Mouse (Mus musculus) liver, embryonic 14.5 days (tissue): ENCODE measurements at regions not wholly inside any gene's neighbourhood (a gene's known extent, or its start where the extent isn't known, plus 50 kb on each side); places are given as distances from the start of the nearest gene placed in this dataset.

ENCODE experiments used
- ATAC-seq: fragments of 200-750 bp; cut with Nextera tagmentation; 2 replicates; pipeline ENCODE4 v1.8.0; 2017; ENCODE audit warnings: moderate number of reproducible peaks, mild to moderate bottlenecking, moderate library complexity; ENCODE audit not compliant: insufficient read depth
- DNase-seq, 3 experiments: peaks; one replicate each; pipeline ENCODE4 v3.0.0-alpha.2; 2012 to 2013; ENCODE audit warnings: low read depth in 3 of 3, low spot score in 3 of 3
- H3K27ac ChIP-seq: fragments of 300-500 bp; sonication (generic); 2 replicates; pipeline ENCODE4 v1.5.1; 2014; ENCODE audit warnings: moderate library complexity, mild to moderate bottlenecking, control low read depth, inconsistent platforms
- H3K27me3 ChIP-seq: fragments of 300-500 bp; sonication (generic); 2 replicates; pipeline ENCODE4 v1.6.1; 2014; ENCODE audit warnings: mild to moderate bottlenecking, low read length, moderate library complexity; ENCODE audit not compliant: control insufficient read depth, insufficient read depth
- H3K36me3 ChIP-seq: fragments of 300-500 bp; sonication (generic); replicated peaks from 2 replicates; pipeline ENCODE4 v1.6.1; 2014; ENCODE audit warnings: low read depth; ENCODE audit not compliant: control insufficient read depth, insufficient read depth
- H3K4me1 ChIP-seq, 2 experiments: fragments of 200-500 bp in 1 of 2; fragments of 300-500 bp in 1 of 2; sonication (generic) in 1 of 2; replicated peaks; 2 replicates each; pipeline ENCODE4 v1.6.1; 2012 to 2014; ENCODE audit warnings: antibody characterized with exemption in 1 of 2, inconsistent platforms in 1 of 2, low read length in 1 of 2; ENCODE audit not compliant: control insufficient read depth in 2 of 2, insufficient read depth in 2 of 2
- H3K4me2 ChIP-seq: fragments of 300-500 bp; sonication (generic); 2 replicates; pipeline ENCODE4 v1.6.1; 2014; ENCODE audit warnings: low read depth, mild to moderate bottlenecking, control low read depth, moderate library complexity
- H3K4me3 ChIP-seq, 2 experiments: fragments of 200-500 bp in 1 of 2; fragments of 300-500 bp in 1 of 2; sonication (generic) in 1 of 2; 2 replicates each; pipeline ENCODE4 v1.5.1; 2012 to 2014; ENCODE audit warnings: low read depth in 2 of 2, low read length in 2 of 2, mild to moderate bottlenecking in 2 of 2, control low read depth in 1 of 2, inconsistent platforms in 1 of 2, moderate library complexity in 1 of 2; ENCODE audit not compliant: insufficient read depth in 1 of 2
- H3K9ac ChIP-seq: fragments of 300-500 bp; sonication (generic); replicated peaks from 2 replicates; pipeline ENCODE4 v1.6.1; 2014; ENCODE audit warnings: mild to moderate bottlenecking, control low read depth, moderate library complexity
- H3K9me3 ChIP-seq: fragments of 300-500 bp; sonication (generic); 2 replicates; pipeline ENCODE4 v1.6.1; 2016; ENCODE audit warnings: low read length, mixed read lengths; ENCODE audit not compliant: control insufficient read depth
- CTCF ChIP-seq: IDR thresholded peaks from 2 replicates; pipeline ENCODE4 v1.5.1; 2016; ENCODE audit warnings: antibody characterized with exemption, low read depth, control low read depth
- EP300 ChIP-seq: IDR thresholded peaks from 2 replicates; pipeline ENCODE4 v1.6.1; 2016; ENCODE audit warnings: antibody characterized with exemption, low read depth
- WGBS: fragments of 180-500 bp; shearing (Covaris S2); extraction: QIAGEN DNeasy Blood & Tissue Kit; methylation state at CpG from one replicate; pipeline ENCODE4 v1.1.7; 2014; ENCODE audit not compliant: insufficient replicate concordance; 5-methylcytosine and 5-hydroxymethylcytosine counted together

- Histone ChIP-seq H3K9me3 (no peaks in the 10 kb centered on the region), H3K4me3 (no peak overlapping the region), H3K36me3 (no peaks in the 10 kb centered on the region), H3K4me1 (no peaks in the 10 kb centered on the region), H3K4me2 (no peak overlapping the region), H3K9ac (no peak overlapping the region), H3K27me3 (no peaks in the 10 kb centered on the region), H3K27ac (no peak overlapping the region)
- DNase-seq = no peak
- TF ChIP-seq CTCF (no peak), EP300 (no peak)
- 43% methylated on average over 3 of the region's 3 CpGs for WGBS
- ATAC-seq = no peak
Measured at GRCm38 (mm10) chr6:81714867-81715266, 208.6 kb upstream of the Gcfc2 start.

- no peak for ATAC-seq
- Histone ChIP-seq H3K4me2 (no peak overlapping the region), H3K4me3 (no peak overlapping the region), H3K4me1 (no peaks in the 10 kb centered on the region), H3K9me3 (no peaks in the 10 kb centered on the region), H3K9ac (no peak overlapping the region), H3K36me3 (no peaks in the 10 kb centered on the region), H3K27ac (no peak overlapping the region), H3K27me3 (no peaks in the 10 kb centered on the region)
- no peak for DNase-seq
- 52% methylated on average over 5 of the region's 5 CpGs for WGBS
- no peak for TF ChIP-seq EP300
- no peak for TF ChIP-seq CTCF
Measured at GRCm38 (mm10) chr6:81716371-81716770, 207.1 kb upstream of the Gcfc2 start.

DNA sequence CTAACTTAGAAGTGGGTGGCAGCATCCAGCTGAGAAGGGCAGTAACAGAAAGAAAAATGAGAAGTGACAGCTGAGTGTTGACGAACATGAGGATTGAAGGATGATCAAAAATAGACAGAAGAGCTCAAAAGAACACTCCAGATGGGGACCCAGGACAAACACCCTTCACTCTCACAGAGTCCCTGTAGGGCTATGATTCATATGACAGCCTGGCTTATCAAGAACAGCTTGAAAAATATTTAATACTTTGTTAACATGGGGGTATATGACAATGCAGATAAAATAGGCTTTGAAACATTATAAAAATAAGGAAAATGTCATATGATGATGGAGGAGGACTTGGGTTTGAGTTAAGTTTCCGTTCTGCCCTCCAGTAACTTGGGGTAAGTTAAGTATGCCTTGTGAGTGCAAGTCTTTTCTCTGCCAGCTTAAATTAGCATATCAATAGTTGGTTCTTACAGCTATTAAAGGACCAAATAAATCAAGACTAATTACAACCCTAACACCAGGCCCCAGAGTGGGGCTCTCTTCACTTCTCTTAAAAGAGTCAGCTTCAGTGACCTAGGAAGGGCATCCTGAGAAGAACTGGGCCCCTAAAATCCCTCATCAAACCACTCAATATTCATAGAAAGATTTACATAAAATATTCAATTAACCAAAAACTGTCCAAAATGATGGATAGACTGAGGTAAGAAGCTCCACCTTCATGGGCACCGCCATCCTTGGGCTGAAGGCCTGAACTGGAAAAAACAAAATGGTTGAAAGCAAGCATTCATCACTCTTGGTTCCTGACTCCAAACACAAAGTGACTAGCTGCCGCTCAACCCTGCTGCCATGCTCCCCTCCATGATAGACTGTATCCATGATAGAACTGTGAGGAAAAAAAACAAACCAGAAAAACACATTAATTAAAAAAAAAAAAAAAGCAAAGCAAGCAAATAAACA, 198.6 kb upstream of the Gcfc2 start:
- Histone ChIP-seq H3K27me3 (no peaks in the 10 kb centered on the region), H3K9ac (no peak overlapping the region), H3K27ac (no peak overlapping the region), H3K4me3 (no peak overlapping the region), H3K36me3 (no peaks in the 10 kb centered on the region), H3K4me1 (no peaks in the 10 kb centered on the region), H3K4me2 (no peak overlapping the region), H3K9me3 (no peaks in the 10 kb centered on the region)
- TF ChIP-seq CTCF (no peak), EP300 (no peak)
- ATAC-seq (no peak), DNase-seq (no peak)
- WGBS = 56% methylated on average over 4 of the region's 4 CpGs

DNA sequence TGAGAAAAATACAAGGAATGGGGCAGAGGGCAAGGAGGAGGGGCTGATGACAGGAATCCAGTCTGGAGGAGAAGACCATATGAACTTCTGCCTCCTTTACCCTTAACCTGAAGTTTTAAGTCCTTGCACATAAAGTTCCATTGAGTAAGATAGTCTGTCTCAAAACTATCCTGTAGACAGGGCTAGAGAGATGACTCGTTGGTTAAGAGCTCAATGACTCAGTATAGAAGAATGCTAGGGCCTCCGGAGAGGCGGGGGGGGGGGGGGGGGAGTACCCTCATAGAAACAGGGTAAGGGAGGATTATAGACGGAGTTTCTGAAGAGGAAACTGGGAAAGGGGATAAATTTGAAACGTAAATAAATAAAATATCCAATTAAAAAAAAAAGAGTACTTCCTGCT, 191.8 kb upstream of the Gcfc2 start:
- H3K4me2 ChIP-seq = no peak overlapping the region
- no peak overlapping the region for H3K27ac ChIP-seq

GRCm38 (mm10) chr6:81733527-81733926, 189.9 kb upstream of the Gcfc2 start:
- Histone ChIP-seq H3K9me3 (no peaks in the 10 kb centered on the region), H3K27me3 (no peaks in the 10 kb centered on the region), H3K4me2 (no peak overlapping the region), H3K36me3 (no peaks in the 10 kb centered on the region), H3K9ac (no peak overlapping the region), H3K4me1 (no peaks in the 10 kb centered on the region), H3K27ac (no peak overlapping the region), H3K4me3 (no peak overlapping the region)
- TF ChIP-seq EP300 = no peak
- ATAC-seq = no peak
- no peak for DNase-seq
- WGBS = 47% methylated on average over 3 of the region's 3 CpGs

More for the DNA sequence above, 191.8 kb upstream of the Gcfc2 start:
- no peak for DNase-seq
- TF ChIP-seq CTCF = no peak
- TF ChIP-seq EP300 = no peak
- 48% methylated on average over 5 of the region's 5 CpGs for WGBS
- Histone ChIP-seq H3K4me1 (no peaks in the 10 kb centered on the region), H3K9me3 (no peaks in the 10 kb centered on the region), H3K36me3 (no peaks in the 10 kb centered on the region), H3K27me3 (no peaks in the 10 kb centered on the region), H3K4me3 (no peak overlapping the region), H3K9ac (no peak overlapping the region)
- no peak for ATAC-seq
